Mouse (Mus musculus): Measurements from ENCODE around the gene Wdr78. TPM values are rescaled to one million over a fixed set of nuclear protein-coding genes. Genes with fewer than 3 reads are reported as not detected.

Gene Wdr78
- polyA plus RNA-seq (2015; fragmentation: Nextera tagmentation; extraction: Ambion mirVana) = 2.8 and 5.3 TPM in 2 replicates

DNA sequence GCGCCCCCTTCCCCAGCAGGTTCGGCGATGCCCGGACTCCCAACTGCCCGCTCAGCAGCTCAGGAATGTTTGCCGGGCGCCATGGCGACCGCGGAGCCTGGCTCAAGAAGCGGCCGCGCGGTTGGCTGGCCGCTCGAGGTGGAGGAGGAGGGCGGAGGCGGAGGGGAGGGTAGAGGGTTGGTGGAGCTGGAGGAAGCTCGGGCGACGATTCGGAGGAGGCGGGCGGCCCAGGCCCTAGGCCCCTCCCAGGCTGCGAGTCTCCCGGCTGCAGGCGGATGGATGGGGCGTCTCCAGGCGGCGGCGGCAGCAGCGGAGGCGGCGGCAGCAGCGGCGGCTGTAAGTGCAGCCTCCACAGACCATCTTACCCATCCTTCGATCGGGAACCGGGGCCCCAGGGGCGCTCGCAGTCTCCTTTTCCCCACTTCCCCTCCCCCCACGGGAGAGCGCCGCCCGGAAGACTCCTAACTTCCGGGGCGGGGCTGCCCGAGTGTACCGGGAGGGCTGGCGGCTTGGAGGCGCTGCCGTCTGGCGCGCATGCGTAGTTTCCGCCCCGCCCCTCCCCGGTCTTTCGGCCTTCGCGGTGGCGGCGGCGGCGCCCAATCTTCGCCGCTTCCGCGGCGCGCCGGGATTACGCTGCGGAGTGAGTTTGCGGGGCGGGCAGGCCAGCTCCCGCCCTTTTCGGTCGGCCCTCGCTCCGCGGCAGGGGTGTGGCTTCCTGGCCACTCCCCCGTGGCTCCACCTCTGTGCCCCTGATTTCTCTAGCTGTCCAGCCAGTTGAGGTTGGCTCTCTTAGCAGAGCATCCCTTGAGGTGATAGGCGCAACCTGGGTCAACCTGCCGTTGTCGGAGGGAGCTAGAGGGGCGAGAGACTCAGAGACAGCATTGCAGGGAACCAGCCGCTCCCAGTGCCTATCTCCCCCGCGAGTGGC is at the start of gene Wdr78, which contains the start of gene Mier1:
Gene Wdr78 (minus strand): TSS at position 372 of the 928 bp plus-strand sequence.
Gene Mier1 (plus strand): TSS at position 207 of the 928 bp plus-strand sequence.
- Histone ChIP-seq H3K27ac (ENCODE audit: low read length) (peak within 1 kb of the TSS; percentile 97), H3K4me2 (replicated peaks; ENCODE audit: low read depth, low read length) (peak within 1 kb of the TSS; percentile 94), H3K9me3 (ENCODE audit: low read length) (no peaks in the 10 kb centered on the region), H3K4me3 (ENCODE audit: low read depth, low read length) (peak within 1 kb of the TSS; percentile 84), H3K4me1 (ENCODE audit: insufficient read depth, low read depth, low read length) (0 out of 2 replicates have a peak, but pooled peaks cover 6% of the 10 kb centered on the region), H3K27me3 (replicated peaks; ENCODE audit: insufficient read depth, low read length) (no peaks in the 10 kb centered on the region), H3K9ac (replicated peaks; ENCODE audit: low read depth) (peak within 1 kb of the TSS; percentile 69), H3K36me3 (ENCODE audit: insufficient read depth, low read length) (0 out of 2 replicates have a peak, but pooled peaks cover 3% of the 10 kb centered on the region)
- DNase-seq (ENCODE audit: low spot score) = peak; percentile 99
- peak; percentile 98 for ATAC-seq
- under 1% methylated on average over 74 of the region's 90 CpGs for WGBS
- TF ChIP-seq EP300 (IDR thresholded peaks at IDR 0.05) = 0 out of 2 replicates have a peak, but pooled peaks have one; percentile 26
- no peak for TF ChIP-seq CTCF (IDR thresholded peaks at IDR 0.05)

DNA sequence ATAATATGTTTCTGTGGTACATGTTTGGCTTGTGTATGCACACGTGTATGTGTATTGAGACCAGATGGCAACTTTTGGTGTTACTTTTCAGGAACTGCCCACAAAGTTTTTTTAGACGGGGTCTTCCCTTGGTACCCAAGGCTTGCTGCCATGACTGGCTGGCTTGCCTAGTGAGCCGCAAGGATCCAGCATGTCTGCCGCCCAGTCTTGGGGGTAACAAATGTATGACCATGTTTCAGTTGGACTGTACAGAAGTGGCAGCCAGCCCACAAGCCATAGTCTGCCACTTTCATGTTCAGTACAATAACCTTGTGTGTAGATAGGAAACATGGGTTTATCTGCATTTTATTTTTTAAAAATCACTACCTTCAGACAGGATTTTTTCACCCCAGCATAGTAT is 44.4 kb upstream of the Wdr78 start:
- 90% methylated on average over 4 of the region's 4 CpGs for WGBS
- Histone ChIP-seq H3K4me2 (replicated peaks; ENCODE audit: low read depth, low read length) (no peak overlapping the region), H3K9ac (replicated peaks; ENCODE audit: low read depth) (no peak overlapping the region), H3K4me3 (ENCODE audit: low read depth, low read length) (no peak overlapping the region), H3K9me3 (ENCODE audit: low read length) (no peaks in the 10 kb centered on the region), H3K4me1 (ENCODE audit: insufficient read depth, low read depth, low read length) (no peaks in the 10 kb centered on the region), H3K27me3 (replicated peaks; ENCODE audit: insufficient read depth, low read length) (no peaks in the 10 kb centered on the region), H3K36me3 (ENCODE audit: insufficient read depth, low read length) (peaks cover 34% of the 10 kb centered on the region), H3K27ac (ENCODE audit: low read length) (no peak overlapping the region)
- ATAC-seq (no peak), DNase-seq (ENCODE audit: low spot score) (no peak)
- TF ChIP-seq CTCF (IDR thresholded peaks at IDR 0.05) (no peak), EP300 (IDR thresholded peaks at IDR 0.05) (no peak)

DNA sequence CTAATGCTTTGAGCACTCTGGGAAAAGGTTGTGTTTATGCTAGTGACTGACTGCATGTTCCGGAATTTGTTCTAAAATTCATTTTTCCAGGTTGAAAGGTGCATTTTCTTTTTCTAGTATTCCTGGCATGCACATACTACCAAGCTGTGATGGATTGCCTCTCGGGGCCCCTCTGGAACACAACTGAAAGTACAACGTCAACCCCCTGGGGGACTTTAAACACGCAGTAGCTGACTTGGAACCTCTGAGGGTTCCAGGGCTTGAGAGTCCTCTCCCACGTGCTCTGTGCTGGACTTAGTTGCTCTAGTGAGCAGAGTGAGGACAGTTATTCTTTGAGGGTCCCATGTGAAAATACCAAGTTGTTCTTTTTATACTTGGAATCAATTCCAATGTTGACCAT is 37.6 kb upstream of the Wdr78 start:
- 89% methylated on average over 5 of the region's 5 CpGs for WGBS
- TF ChIP-seq EP300 (IDR thresholded peaks at IDR 0.05) = no peak
- no peak for TF ChIP-seq CTCF (IDR thresholded peaks at IDR 0.05)

DNA sequence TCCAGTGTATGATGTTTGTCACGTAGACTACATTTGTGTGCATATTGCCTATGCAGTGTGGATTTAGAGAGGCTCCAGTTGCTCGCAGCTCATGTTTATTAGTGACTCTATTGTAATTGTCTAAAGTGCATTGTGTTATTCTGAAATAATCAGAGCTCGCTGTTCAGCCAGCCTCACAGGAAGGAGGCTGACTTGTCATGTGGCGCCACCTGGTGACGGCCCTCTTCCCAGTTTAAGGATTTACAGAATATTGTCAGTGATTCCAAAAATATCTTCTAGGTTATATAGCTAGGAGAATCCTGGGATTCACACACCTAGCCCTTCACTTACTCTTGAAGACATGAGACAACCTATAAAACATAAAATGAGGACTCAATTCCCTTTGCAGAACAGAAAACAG is 32.0 kb upstream of the Wdr78 start:
- H3K4me2 ChIP-seq (replicated peaks; ENCODE audit: low read depth, low read length) = no peak overlapping the region
- 0 out of 2 replicates have a peak, but pooled peaks have one; percentile 43 for ATAC-seq
- no peak overlapping the region for H3K9ac ChIP-seq (replicated peaks; ENCODE audit: low read depth)
- H3K27ac ChIP-seq (ENCODE audit: low read length) = no peak overlapping the region
- DNase-seq (ENCODE audit: low spot score) = peak; percentile 76
- H3K36me3 ChIP-seq (ENCODE audit: insufficient read depth, low read length) = peaks cover 25% of the 10 kb centered on the region; the same call in 1 of the 2 replicates
- H3K4me3 ChIP-seq (ENCODE audit: low read depth, low read length) = no peak overlapping the region
- WGBS = 35% methylated on average over 5 of the region's 5 CpGs
- no peaks in the 10 kb centered on the region for H3K27me3 ChIP-seq (replicated peaks; ENCODE audit: insufficient read depth, low read length)
- peak; percentile 89 for TF ChIP-seq CTCF (IDR thresholded peaks at IDR 0.05)
- no peak for TF ChIP-seq EP300 (IDR thresholded peaks at IDR 0.05)
- H3K4me1 ChIP-seq (ENCODE audit: insufficient read depth, low read depth, low read length) = no peaks in the 10 kb centered on the region
- no peaks in the 10 kb centered on the region for H3K9me3 ChIP-seq (ENCODE audit: low read length)

More for the DNA sequence above, 37.6 kb upstream of the Wdr78 start:
- ATAC-seq (no peak), DNase-seq (ENCODE audit: low spot score) (no peak)
- Histone ChIP-seq H3K4me2 (replicated peaks; ENCODE audit: low read depth, low read length) (no peak overlapping the region), H3K27me3 (replicated peaks; ENCODE audit: insufficient read depth, low read length) (no peaks in the 10 kb centered on the region), H3K4me3 (ENCODE audit: low read depth, low read length) (no peak overlapping the region), H3K9ac (replicated peaks; ENCODE audit: low read depth) (no peak overlapping the region), H3K36me3 (ENCODE audit: insufficient read depth, low read length) (peaks cover 43% of the 10 kb centered on the region; the same call in 1 of the 2 replicates), H3K9me3 (ENCODE audit: low read length) (no peaks in the 10 kb centered on the region), H3K4me1 (ENCODE audit: insufficient read depth, low read depth, low read length) (no peaks in the 10 kb centered on the region), H3K27ac (ENCODE audit: low read length) (no peak overlapping the region)

DNA sequence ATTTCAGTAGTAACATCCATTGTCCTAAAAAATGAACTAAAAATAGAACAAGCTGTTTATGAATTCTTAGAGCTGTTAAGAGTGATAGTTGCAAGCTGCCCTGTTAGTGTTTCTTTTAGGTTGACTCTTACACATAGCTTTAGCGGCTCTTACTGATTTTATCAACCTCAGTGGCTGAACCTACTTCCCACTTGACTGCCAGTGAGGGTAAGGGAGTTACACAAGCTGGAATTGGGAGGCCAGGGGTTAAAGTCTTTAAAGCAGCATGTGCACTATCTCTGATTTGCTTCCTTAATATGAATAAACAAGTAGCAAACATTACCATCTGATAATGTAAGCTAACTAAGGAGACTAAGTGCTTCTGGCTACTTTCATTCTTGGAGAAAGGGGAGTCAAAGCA is 22.6 kb upstream of the Wdr78 start:
- 21% methylated on average over 1 of the region's 1 CpGs for WGBS
- no peaks in the 10 kb centered on the region for H3K27me3 ChIP-seq (replicated peaks; ENCODE audit: insufficient read depth, low read length)
- no peaks in the 10 kb centered on the region for H3K4me1 ChIP-seq (ENCODE audit: insufficient read depth, low read depth, low read length)
- DNase-seq (ENCODE audit: low spot score) (peak; percentile 25), ATAC-seq (no peak)
- H3K4me3 ChIP-seq (ENCODE audit: low read depth, low read length) = no peak overlapping the region
- H3K4me2 ChIP-seq (replicated peaks; ENCODE audit: low read depth, low read length) = no peak overlapping the region
- peaks cover 11% of the 10 kb centered on the region for H3K36me3 ChIP-seq (ENCODE audit: insufficient read depth, low read length)
- no peak overlapping the region for H3K27ac ChIP-seq (ENCODE audit: low read length)
- H3K9ac ChIP-seq (replicated peaks; ENCODE audit: low read depth) = no peak overlapping the region
- no peaks in the 10 kb centered on the region for H3K9me3 ChIP-seq (ENCODE audit: low read length)
- TF ChIP-seq EP300 (IDR thresholded peaks at IDR 0.05) (no peak), CTCF (IDR thresholded peaks at IDR 0.05) (no peak)

DNA sequence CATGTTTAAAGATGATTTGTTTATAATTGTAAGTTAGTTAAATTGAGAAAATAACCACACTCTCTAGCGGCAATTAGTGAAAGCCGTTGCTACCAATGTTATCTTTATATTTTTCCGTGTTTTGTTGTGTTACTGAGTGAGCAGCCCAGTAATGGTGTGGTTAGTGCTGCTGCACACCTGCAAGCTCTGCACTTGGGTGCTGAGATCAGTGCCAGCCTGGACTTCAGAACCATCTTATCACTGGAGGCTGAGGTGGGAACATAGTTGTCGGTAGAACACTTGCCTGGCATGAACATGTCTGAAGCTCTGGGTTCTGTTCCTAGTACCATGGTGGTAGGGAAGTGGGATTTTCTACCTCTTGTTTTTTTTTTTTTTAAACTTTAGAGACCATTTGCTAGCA is 12.2 kb upstream of the Wdr78 start:
- 75% methylated on average over 4 of the region's 4 CpGs for WGBS
- DNase-seq (ENCODE audit: low spot score) (no peak), ATAC-seq (no peak)
- no peaks in the 10 kb centered on the region for H3K9me3 ChIP-seq (ENCODE audit: low read length)
- no peaks in the 10 kb centered on the region for H3K27me3 ChIP-seq (replicated peaks; ENCODE audit: insufficient read depth, low read length)
- no peak overlapping the region for H3K9ac ChIP-seq (replicated peaks; ENCODE audit: low read depth)
- H3K36me3 ChIP-seq (ENCODE audit: insufficient read depth, low read length) = peaks cover 3% of the 10 kb centered on the region; the same call in 1 of the 2 replicates
- no peak overlapping the region for H3K4me3 ChIP-seq (ENCODE audit: low read depth, low read length)
- H3K4me1 ChIP-seq (ENCODE audit: insufficient read depth, low read depth, low read length) = peaks cover 6% of the 10 kb centered on the region; the same call in 1 of the 2 replicates
- TF ChIP-seq CTCF (IDR thresholded peaks at IDR 0.05) = no peak
- TF ChIP-seq EP300 (IDR thresholded peaks at IDR 0.05) = no peak
- no peak overlapping the region for H3K27ac ChIP-seq (ENCODE audit: low read length)
- H3K4me2 ChIP-seq (replicated peaks; ENCODE audit: low read depth, low read length) = no peak overlapping the region
